Mouse (Mus musculus): ENCODE measurements around the gene Cyp2d9.

DNA sequence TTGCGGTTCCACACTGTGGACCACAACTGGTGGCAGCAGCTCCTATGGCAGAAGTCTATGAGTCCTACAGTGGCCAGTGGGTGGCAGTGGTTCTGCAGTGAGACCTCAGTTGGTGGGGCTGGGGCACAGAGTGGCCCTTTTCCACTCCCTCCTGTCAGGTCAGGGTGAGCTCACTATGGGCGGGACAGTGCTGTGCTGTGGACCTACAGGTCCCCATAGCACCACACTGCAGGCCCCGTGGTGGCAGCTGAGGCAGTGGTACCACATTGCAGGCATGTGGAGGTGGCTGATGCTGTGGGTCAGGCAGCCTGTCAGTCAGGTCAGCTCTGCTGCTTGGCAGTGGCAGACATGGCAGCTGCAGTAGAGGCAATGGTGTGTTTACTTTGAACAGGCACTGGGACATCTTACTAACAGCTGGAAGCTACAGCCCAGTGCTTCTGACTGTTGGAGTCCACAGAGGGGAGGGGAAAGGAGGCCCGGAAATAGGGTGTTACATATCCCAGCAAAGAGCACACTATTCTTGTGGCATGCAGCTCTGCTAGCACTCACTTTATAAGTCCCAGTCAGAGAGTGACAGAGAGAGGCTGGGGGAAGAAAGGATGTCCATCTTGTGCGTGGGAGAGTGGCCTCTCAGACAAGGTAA is 4.9 kb downstream of the Cyp2d9 start:
- TF ChIP-seq CTCF (IDR thresholded peaks at IDR 0.05) (no peak), POLR2A (IDR thresholded peaks at IDR 0.05; ENCODE audit: insufficient read depth, low read depth, low read length) (no peak), EP300 (IDR thresholded peaks at IDR 0.05; ENCODE audit: insufficient read depth, low read depth, low read length) (no peak)
